Mouse (Mus musculus) kidney, postnatal 4 days (tissue): ENCODE results near the gene Dcaf10.
A peak's percentile ranks its signal among the peaks of the same experiment; 100 is the strongest.
"Not testable (repeated sequence)": the region's sequence is repeated elsewhere in the genome, so short reads cannot be mapped to it uniquely, and the experiment has no call there.

ENCODE experiments used
- DNase-seq, 2 experiments: peaks; one replicate each; pipeline ENCODE4 v3.0.0; 2021; ENCODE audit warnings: mixed read lengths in 2 of 2

Gene Dcaf10

DNA sequence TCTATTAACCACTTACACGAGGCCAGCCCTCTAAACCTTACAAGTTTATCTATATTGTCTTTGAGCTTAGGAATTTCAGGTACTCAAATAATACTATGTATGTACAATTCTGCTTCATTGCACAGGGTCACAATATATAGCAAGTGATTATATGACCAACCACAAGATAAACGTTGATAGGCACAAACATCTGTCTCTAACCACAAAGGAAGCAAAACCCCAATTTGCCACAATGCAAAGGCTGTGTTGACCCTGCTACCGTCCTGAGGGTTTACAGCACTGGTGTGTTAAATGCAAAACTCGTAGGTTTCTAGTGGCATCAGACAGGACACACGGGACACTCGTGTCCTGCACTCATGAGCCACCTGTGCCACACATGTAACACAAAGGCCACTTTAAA lies 54.3 kb downstream of the Dcaf10 start:
- not testable (repeated sequence) for DNase-seq

DNA sequence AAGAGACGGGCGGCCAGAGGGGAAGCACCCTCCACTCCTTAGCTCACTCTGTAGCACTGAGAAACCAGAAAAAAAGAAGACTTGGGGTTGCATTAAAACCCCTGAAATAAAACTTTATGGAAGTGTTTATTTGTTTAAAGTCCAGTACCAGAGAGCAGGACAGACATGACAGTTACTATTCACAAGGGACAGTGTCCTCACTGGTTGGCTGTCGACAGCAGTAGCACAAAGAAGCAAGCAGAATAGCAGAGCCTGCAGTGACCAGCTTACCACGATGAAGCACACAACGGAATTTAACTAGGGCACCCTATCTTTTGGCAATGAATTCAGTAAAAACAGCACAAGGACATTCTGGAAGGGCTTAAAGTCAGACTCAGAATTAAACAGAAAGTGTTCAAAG lies 56.4 kb downstream of the Dcaf10 start:
- not testable (repeated sequence) for DNase-seq

DNA sequence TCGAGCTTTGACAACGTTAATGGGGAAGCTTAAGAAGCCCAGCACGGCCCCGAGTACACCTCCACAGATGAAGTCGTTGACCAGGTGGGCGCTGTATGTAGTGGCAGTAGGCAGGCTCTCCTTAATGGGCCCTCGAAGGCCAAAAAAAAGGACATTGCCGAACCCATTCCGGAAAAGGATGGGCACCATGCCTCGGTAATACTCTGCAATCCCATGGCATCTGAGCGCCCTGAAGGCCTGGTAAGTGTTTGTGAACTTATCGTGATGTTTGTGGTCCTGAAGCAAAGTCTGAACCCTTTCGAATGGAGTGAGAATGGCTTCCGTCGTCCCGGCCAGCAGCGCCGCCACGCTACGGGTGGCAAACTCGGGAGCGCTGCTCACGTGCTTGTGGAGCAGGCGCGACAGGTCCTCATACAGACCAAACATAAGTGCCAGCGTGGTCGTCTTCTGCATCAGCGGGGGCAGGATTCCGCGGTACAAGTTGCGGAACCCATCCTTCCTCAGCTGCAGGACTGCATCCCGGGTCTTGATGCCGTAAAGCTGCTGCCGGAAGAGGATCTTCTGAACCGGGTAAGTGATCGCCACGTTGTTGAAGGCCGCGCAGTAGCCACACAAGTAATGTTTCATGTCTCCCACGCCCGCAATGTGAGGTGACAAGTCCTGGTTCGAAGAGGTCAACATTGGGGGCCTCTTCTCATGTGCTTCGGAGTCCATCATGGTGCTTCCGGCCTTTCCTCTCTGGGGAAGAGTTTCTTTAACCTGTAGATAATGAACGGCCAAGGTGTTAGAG lies 57.7 kb downstream of the Dcaf10 start:
- no peak for DNase-seq

DNA sequence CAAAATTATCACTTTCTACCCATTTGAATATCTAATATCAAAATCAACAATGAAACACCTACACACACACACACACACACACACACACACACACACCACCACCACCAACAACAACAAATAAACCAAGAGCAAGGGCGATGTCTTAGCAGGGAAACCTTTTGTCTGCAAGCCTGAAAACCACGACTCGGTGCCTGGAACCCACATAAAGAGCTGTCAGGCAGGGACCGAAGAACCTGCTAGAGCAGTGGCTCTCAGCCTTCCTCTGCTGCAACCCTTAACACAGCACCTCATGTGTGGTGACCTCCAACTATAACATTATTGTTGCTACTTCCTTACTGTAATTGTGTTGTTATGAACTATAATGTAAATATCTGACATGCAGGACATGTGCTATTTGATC lies 60.4 kb downstream of the Dcaf10 start:
- DNase-seq, result no peak

DNA sequence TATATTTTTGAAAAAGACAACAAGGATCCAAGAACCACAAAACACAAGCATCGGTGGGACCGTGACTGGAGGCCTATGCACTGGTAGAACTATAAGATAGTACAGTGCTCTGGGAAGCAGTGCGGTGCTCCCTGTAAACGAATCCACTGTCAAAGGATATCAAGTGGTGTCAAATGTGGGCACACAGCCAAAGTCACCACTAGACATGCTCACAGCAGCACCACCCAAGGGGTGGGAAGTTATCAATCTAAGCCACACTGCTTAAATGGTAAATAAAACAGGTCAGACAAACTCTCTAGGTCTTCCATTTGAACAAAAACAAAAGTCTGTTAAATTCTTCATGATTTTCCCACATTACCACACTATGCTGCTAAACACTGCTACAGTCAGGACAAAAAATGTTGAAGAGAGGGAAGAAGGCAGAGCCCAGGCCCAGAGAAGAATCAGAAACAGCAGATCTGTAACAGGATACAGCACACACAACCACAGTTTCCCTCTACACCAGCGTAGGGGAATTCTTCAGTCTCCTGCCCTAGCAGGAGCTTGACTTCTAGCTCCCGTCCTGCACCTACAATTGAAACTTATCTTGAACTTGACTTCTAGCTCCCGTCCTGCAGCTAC lies 61.1 kb downstream of the Dcaf10 start:
- no peak for DNase-seq

DNA sequence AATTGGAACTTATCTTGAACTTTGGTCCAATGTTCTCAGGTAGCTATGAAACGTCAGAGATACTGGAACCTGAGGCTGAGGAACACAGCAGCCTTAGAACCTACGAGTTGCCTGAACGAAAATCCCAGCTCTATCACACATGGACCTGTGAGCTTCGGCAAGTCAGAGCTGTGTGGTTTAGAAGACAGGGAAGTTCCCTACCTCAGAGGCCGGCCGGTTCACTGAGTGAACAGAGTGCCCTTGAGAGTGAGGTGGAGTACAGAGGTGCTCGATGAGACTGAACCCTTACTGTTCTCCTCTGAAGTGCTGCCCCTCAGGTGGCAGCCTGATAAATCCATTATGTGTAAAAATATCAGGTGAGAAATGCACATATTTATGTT lies 61.6 kb downstream of the Dcaf10 start:
- no peak for DNase-seq

DNA sequence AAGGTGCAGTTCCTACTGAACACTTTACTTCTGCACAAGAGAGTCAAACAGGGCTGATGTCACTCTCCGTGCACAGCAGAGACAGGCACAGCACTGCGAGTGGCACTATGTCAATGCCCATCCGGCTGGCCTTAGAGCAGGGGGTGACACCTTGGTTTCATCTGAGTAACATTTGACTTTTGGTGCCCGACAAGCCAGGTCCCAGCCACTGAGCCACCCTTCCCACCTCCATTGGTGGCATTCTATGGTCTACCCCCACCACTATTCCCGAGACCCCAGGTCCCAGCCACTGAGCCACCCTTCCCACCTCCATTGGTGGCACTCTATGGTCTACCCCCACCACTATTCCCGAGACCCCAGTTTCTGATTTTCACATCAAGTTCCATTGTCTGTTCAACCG lies 62.2 kb downstream of the Dcaf10 start:
- DNase-seq, result no peak

DNA sequence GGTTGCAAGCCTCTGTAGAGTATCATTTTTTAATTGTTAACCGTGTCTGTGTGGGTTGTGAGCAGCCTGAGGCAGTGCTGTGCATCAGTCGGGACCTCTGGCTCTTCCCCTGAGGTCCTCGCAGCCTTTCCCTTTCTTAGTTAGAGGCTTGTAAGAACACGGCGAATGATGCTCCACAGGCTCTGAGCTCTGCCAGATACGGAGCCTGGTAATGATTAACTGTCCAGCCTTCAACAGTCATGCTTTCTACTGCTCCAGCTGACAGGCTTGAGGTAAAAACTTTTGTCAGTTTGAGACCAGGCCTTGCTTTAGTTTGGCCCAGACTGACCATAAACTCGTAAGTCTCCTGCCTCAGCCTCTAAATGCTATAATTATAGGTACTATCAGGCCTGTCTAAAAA lies 63.4 kb downstream of the Dcaf10 start:
- DNase-seq, result no peak

DNA sequence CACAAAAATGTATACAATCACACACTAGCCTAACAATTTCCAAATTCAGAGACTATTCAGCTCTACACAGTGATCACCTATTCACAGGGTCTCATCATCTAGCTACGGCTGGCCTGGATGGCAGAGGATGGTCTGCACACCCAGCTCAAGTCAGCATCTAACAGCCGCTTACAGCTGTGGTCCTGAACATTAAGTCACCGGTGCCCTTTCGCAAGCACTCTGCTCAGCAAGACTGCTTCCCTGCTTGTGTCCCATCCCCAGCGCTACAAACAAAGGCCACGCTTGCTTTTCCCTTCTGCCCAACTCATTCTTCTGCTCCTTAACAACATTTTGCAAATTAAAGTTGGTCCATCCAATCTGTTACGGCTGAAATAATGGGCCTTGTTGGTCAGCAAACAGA lies 64.5 kb downstream of the Dcaf10 start:
- DNase-seq, result no peak

DNA sequence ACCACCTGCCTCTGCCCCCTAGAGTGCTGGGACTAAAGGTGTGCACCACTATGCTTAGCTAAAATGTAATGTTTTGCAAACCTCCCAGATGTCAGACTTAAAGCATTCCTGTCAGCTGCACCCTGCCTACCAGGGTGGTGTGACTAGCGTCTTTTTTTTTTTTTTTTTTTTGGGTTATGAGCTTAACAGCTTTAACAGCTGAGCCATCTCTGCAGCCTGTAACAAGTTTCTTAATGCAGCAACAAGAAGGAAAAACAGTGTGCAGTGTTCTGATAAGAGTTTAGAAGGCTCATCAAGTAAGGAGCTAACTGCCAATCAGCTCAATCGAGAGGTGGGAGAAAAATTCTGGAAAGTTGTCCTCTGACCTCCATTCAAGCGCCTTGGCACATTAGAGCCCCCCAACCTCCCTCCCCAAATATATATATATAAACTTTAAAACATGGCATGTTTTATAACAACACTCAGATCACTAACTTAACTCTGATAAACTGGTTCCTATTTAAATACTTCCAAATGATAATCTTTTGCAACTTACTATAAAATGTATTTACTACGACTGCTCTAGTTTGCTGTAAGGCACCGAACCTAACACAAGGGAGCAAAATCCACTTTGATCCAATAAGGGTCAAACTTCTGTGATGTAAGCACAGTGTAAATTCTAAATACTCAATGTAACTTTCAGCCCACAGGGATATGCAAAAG lies 65.3 kb downstream of the Dcaf10 start:
- DNase-seq, result no peak

DNA sequence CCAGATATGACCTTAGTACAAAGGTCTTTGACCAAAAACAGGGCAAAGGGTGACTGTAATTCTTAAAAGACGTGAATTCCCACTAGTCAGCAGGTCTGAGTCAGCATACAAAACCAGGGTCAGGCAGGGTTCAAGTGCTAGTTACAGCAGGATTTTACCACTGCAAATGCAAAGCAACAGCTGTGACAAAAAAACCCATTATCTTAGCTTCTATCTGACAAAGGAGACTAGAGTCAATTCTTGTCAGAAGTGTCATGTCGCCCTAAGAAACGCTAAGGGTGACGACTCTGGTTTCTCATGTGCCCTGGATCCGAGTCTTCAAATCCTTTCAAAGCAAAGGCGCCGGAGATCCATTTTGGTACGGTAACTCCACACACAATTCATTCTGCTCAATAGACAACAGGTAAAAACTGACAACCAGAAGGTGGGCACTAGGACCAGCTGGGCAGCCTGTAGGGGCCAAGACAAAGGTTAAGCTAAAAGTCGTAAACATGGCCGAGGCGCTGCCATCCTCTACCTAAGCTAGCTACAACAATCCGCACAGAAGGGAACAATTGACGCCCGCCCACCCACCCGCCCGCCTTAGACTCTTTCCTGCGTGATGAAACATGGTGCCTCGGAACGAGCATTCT lies 65.9 kb downstream of the Dcaf10 start:
- peak in 1 of 2 experiments; percentile 38 for DNase-seq

DNA sequence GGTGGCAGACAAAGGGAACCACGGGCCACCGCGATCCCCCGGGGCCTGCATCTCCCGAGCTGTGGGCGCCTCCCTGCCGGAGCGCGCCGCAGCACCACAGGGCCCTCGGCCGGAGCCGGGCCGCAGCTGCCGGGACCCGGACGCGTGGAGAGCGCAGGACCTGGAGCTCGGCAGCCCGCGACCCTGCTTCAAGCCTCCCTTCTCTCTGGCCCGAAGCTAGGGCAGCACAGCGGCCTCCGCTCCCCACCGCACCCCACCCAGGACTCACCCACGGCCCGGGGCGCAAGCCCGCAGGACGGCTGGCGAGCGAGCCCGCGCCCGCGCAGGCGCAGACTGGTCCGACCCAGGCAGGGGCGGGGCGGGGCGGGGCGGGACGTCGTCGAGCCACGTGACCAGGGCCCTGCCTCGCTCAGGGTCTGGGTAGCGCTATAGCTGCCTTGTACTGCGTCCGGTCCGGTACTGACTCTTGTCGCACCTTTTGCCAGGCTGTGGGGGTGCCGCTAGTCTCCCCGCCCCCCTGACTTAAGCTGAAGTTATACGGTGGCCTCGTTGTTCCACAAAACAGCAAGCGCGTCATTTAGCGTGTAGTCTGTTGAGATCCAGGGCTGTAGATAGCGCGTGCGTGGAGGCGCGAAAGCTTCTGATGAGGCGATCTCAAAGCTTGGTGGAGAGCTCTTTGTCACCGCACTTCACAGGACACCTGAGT lies 66.7 kb downstream of the Dcaf10 start, which contains the start of gene Slc25a51:
Gene Slc25a51, minus strand, starts transcription at position 340 of the 706 bp plus-strand sequence.
- peak; percentile 85 to 93 for DNase-seq

DNA sequence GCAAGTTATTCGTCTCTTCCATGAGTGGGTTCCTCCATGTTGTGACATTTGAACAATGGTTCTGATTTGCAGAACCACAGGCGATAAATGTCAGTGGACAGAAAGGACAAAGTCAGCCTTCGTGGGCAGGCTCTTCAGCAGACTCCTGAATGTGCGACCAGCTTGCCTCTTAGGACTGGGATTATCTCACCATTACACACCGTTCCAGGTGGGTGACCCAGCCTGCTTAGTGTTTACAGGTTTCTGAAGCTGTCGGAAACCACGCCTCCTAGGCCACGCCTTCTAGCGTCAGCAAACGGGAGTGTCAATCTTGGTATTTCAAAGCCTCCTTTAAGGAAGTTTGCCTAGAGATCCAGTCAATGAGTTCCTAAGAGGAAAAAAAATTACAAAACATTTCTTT lies 67.4 kb downstream of the Dcaf10 start:
- DNase-seq, result peak; percentile 90 to 92

DNA sequence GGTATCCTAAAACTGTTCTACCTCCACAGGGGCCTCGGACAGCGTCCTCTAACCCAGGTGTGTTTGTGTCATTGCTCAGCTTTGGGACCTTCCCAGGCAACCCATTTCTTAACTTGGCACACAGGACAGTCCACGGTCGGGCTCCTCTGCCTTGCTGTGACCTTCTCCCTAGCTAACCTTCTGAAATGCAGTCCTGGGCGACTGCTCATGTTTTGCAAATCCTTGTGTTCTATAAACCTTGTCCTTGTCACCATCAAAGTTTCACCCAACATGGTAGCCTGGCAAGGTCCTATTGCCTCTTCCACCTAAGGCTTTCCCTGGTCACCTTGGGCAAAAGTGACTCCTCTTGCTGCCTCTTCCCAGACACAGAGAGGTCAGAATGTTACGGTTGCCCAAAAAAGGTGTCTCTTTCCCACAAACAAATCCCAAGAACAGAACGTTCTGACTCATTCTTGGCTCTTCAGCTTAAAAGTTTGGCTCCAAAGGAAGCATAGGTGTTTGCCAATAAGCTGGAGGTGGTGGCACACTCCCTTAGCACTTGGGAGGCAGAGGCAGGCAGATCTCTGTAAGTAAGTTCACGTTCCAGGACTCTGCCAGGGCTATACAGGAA lies 69.4 kb downstream of the Dcaf10 start:
- no peak for DNase-seq

DNA sequence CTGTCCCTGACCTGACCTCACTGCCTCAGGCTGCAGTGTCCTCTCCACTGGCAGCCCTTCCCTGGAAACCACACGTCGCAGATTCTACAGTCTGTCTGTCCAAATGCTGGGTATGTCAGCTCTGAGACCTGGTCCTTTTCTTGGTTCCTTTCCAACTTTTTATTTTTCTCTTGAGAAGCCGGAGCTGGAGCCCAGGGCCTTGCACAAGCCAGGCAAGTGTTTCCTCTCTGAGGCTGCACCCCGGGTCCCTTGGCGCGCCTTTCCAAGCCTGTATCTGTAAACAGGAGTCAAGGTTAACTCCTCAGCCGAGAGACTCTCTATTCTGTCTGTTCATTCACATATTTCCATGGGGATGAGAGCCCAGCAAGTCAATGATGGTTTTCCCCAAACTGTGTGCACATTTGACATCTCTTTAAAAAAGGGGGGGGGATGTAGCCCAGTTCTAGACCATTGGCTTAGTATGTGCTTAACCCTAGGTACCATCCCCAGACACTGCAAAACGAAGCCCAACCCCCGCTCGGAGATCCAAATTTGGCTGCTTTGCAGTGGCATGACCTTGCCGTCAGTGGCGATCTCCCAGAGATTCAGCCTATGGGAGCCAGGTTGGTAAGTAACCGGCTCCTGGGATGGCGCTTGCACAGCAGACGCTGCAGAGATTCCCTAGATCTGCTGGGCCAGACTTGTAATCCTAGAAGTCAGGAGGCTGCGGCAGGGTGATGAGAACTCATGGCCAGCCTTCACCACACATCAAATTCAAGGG lies 70.7 kb downstream of the Dcaf10 start:
- no peak for DNase-seq

DNA sequence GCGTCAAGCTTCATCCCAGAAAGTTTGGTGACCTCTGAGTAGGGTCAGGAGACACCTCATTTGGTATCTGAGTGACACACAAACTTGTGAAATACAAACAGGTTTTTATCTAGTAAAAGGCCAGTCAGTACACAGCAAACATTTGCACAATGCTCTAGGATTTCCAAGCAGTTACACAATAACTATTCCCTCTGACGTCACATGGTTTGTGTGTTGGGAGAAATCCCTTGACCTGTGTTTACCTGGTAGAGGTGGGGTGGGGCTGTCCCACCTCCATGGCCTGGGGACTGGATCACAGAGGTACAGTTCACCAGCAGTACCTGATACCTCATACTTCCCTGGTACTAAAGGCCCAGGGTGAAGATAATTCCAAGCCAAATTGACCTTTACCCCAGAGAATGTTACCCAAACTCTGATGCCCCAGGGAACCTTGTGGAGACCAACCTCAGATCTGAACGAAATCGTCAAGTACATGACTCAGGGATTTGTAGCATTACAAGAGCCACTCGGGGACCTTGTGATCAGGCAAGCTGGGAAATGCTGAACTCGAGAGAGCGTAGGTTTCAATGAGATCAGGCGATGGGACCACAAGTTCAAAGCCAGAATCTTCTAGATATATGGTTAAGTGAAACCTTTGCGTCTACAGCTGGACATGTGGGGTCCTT lies 71.9 kb downstream of the Dcaf10 start:
- DNase-seq, result no peak

DNA sequence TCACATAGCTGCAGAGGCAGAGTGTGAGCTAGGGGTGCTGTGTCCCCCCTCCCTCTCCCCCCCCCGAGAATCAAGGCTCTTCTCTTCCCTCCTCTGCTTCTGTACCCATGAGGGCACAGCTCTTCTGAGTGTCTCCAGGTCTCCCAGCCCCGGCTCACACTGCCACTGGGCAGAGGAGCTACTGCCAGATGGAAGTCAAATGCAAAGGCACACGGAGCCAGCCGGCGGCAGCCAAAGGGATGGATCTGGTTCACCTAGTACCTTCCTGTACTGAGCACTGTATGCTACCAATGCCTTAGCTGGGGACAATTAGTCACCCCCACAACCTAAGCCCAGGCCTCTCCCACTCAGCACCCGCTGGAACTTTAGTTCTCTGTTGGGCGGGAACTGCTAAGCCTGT lies 74.4 kb downstream of the Dcaf10 start:
- no peak for DNase-seq

DNA sequence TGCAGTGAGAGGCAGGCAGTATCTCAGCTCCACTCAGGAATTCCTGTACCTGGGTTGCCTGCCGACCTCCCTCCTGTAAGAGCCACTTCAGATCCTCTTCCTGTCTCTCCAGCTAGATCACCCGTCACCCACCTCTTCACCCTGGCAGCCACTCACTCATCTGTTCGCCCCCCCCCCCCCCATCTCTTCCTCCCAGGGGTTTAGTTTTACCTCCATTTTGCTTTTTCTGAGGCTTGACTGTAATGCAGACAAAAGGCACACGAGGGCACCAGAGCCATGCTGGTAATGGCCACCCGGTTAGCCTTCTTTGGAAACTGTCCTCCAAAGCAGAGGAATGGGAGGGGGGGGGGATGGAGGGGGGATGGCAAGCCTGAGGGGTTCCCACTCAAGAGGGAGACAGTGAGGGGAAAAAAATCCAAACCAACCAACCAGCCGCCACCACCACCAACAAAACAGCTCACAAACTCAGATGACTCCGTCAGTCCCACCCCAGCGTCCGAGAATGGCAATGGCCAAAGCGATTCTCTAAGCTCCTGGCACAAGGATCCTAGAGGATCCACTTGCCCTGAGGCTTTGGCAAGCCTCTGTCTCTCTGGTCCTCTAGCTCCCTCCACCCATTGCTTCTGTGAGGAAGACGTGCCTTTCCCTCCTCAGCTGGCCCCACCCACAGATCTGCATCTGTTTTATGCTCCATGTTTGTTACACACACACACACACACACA lies 76.5 kb downstream of the Dcaf10 start:
- DNase-seq, result peak; percentile 80 to 82

DNA sequence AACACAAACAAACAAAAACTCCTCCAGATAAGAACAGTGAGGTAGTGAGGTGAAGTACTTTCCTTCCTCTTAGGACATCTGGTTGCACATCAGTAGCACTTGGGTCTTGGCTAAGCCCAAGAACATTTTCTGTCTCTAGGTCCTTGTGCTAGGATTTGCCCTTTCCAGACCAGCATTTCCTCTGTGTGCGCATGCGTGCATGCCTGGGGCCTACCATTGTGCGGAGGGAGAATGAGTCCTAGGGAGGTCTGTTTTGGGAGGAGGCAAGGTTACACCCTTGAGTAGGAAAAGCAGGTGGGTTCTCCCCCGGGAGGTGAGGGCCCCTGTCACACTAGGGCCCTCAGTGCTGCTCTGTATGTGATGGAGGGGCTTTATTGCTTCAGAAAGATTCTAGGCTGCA lies 77.2 kb downstream of the Dcaf10 start:
- DNase-seq, result no peak

DNA sequence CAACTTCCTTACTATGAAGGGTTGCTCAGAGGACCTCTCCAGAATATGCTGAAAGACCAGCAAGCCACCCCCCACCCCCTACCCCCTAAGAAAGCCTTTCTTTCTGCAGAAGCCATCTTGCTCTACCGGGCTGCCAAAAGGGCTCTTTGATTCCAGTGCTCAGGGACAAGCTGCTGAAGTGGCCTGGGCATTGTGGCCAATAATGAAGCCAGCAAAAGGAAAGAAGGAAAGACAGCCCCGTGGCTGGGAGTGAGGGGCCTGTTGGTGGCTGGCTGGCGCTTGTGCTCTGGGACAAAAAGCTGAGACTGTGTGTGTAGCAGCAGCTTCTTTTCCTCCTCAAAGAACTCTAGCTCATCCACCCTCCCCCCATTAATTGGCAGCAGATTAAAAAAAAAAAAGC lies 78.8 kb downstream of the Dcaf10 start:
- no peak for DNase-seq
